Mouse (Mus musculus) midbrain, embryonic 13.5 days (tissue): ENCODE data around the gene Olfr263. TPM values are rescaled to one million over a fixed set of nuclear protein-coding genes. Genes with fewer than 3 reads are reported as not detected.

Source experiments
- ATAC-seq: fragments of 200-750 bp; cut with Nextera tagmentation; 2 replicates; pipeline ENCODE4 v1.8.0; 2017; ENCODE audit warnings: mild to moderate bottlenecking, moderate TSS enrichment, moderate library complexity
- H3K27ac ChIP-seq: fragments of 300-500 bp; sonication (generic); 2 replicates; pipeline ENCODE4 v1.5.1; 2015; ENCODE audit warnings: inconsistent platforms, mild to moderate bottlenecking, moderate library complexity
- H3K27me3 ChIP-seq: fragments of 300-500 bp; sonication (generic); 2 replicates; pipeline ENCODE4 v1.6.1; 2015; ENCODE audit warnings: mild to moderate bottlenecking, inconsistent platforms
- H3K36me3 ChIP-seq: fragments of 300-500 bp; sonication (generic); 2 replicates; pipeline ENCODE4 v1.6.1; 2015; ENCODE audit warnings: mild to moderate bottlenecking, inconsistent platforms
- H3K4me1 ChIP-seq: fragments of 300-500 bp; sonication (generic); replicated peaks from 2 replicates; pipeline ENCODE4 v1.6.1; 2015; ENCODE audit warnings: inconsistent platforms
- H3K4me2 ChIP-seq: fragments of 300-500 bp; sonication (generic); replicated peaks from 2 replicates; pipeline ENCODE4 v1.6.1; 2015; ENCODE audit warnings: moderate library complexity, mild to moderate bottlenecking, inconsistent platforms
- H3K4me3 ChIP-seq: fragments of 300-500 bp; sonication (generic); replicated peaks from 2 replicates; pipeline ENCODE4 v1.5.1; 2015; ENCODE audit warnings: mild to moderate bottlenecking, inconsistent platforms
- H3K9ac ChIP-seq: fragments of 300-500 bp; sonication (generic); replicated peaks from 2 replicates; pipeline ENCODE4 v1.6.1; 2015; ENCODE audit warnings: mild to moderate bottlenecking, inconsistent platforms
- H3K9me3 ChIP-seq: fragments of 300-500 bp; sonication (generic); 2 replicates; pipeline ENCODE4 v1.6.1; 2016; ENCODE audit warnings: mild to moderate bottlenecking, inconsistent platforms
- WGBS: fragments of 180-500 bp; shearing (Covaris S2); methylation state at CpG from one replicate; pipeline ENCODE4 v1.1.7; 2015; 5-methylcytosine and 5-hydroxymethylcytosine counted together
- polyA plus RNA-seq: library from polyadenylated mRNA; unstranded; fragments of >200 nt; fragmentation: Nextera tagmentation; extraction: Ambion mirVana; gene quantifications from 2 replicates; pipeline ENCODE4 v1.2.1, GENCODE M21; 2015

The Olfr263 gene
- polyA plus RNA-seq, 1 experiment from 2014 or later = not detected

DNA sequence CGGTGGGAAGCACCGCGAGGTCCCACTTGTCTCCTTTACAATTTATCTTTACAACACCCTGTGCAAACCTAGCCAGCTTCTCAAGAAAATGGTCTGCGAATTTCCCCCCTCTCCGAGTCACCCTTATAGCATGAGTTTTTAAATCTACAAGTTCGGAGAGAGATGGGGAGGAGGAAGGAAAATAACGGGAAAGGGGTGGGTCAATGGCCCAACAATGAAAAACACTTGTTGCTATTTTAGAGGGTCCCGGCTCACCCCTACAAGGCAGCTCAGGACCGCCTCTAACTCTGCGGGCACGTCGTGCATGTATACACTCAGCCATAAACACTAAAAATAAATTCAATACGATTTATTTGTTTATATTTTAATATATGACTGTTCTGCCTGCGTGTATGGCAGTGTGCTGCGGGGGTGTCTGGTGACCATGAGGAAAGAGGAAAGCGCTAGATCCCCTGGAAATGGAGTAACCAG is 30.6 kb downstream of the Olfr263 start:
- no peaks in the 10 kb centered on the region for H3K9me3 ChIP-seq
- peak; percentile 38 for ATAC-seq
- peak overlapping the region; percentile 93 for H3K4me2 ChIP-seq
- H3K4me3 ChIP-seq = peak overlapping the region; percentile 57
- H3K4me1 ChIP-seq = peaks cover 18% of the 10 kb centered on the region
- no peaks in the 10 kb centered on the region for H3K36me3 ChIP-seq
- no peak overlapping the region for H3K27ac ChIP-seq
- 0 out of 2 replicates have a peak, but pooled peaks cover 2% of the 10 kb centered on the region for H3K27me3 ChIP-seq
- WGBS = under 1% methylated on average over 16 of the region's 16 CpGs
- H3K9ac ChIP-seq = peak overlapping the region; percentile 67

DNA sequence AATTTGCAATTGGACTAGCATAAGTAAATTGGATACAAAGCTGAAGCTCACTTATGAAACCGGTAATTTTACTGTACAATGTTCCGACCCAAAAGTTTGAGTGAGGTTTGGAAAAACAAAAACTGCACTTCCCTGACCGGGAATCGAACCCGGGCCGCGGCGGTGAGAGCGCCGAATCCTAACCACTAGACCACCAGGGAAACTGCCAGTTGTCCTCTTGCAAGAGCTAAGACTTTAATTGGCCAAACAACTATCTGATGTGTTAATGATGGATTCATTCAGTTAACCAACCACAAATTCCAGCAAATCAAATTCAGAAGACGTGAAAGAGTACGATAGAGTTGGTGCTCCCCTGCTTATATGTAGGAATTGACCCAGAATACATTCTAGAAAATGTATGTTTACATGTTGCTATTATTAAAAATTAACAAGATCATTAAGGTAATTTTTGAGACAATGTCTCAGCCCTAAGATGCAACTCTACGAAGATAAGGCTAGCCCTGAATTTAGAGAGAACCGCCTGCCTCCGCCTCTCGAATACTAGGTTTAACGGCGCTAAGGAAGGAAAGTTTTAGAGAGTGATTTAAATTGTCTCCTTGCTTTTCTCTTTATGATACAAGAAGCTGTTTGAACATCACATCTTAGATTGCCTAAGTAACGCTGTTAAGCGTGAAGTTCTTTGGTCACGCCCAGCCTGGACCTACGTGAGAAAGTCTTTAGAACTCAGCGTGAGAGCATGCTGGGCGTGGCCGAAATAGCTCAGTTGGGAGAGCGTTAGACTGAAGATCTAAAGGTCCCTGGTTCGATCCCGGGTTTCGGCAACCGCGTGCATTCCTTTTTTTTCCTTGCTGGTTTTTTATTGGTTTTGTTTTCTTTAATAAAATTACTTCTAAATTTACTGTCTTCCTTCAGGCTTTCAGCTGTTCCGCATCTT is 31.5 kb downstream of the Olfr263 start:
- Histone ChIP-seq H3K9ac (peak overlapping the region; percentile 67; the same call in 1 of the 2 replicates), H3K27ac (no peak overlapping the region), H3K9me3 (no peaks in the 10 kb centered on the region), H3K4me1 (peaks cover 18% of the 10 kb centered on the region), H3K36me3 (no peaks in the 10 kb centered on the region), H3K4me2 (peak overlapping the region; percentile 93), H3K27me3 (0 out of 2 replicates have a peak, but pooled peaks cover 8% of the 10 kb centered on the region), H3K4me3 (peak overlapping the region; percentile 57)
- under 1% methylated on average over 32 of the region's 32 CpGs for WGBS
- peak; percentile 83 for ATAC-seq

DNA sequence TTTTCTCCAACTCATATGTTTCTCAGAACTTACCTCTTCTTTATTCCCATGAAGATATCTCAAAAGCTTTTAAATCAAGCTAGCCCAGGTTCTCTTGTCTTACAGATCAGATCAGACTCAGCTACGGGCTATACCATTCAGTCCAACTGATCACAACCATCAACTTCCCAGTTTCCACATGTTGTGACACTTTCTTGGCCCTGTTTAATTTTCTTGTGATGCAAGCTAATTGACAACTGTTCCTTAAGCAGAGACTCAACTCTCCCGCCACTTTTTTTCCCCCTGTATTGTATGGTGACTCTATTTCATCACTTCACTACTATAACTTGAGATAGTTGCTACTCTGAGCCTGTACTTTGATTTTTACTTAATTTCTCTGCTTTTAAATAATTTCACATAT is 32.2 kb downstream of the Olfr263 start:
- peak; percentile 10; the same call in 1 of the 2 replicates for ATAC-seq
- H3K27me3 ChIP-seq = 0 out of 2 replicates have a peak, but pooled peaks cover 10% of the 10 kb centered on the region
- peak overlapping the region; percentile 57 for H3K4me3 ChIP-seq
- peaks cover 18% of the 10 kb centered on the region for H3K4me1 ChIP-seq
- no peak overlapping the region for H3K9ac ChIP-seq
- H3K9me3 ChIP-seq = no peaks in the 10 kb centered on the region
- WGBS = 34% methylated on average over 2 of the region's 2 CpGs
- H3K36me3 ChIP-seq = no peaks in the 10 kb centered on the region
- H3K4me2 ChIP-seq = peak overlapping the region; percentile 93
- H3K27ac ChIP-seq = no peak overlapping the region

DNA sequence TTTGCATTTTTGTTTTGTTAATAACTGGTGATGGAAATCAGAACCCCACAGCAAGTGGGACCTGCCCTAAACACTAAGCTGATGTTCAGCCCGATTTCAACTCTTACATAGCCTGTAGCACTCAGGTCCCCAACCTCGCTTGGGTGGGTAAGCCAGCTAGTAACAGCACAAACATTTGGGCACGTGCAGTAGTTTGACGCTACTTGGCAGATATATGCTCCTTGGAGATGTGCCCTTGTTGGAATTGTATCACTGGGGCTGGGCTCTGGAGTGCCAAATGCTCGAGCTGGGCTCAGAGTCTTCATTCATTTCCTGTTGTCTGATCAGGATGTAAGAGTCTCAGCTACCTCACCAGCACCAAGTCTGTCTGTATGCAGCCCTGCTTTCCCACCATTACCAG is 33.2 kb downstream of the Olfr263 start:
- H3K4me1 ChIP-seq = peaks cover 18% of the 10 kb centered on the region
- no peaks in the 10 kb centered on the region for H3K9me3 ChIP-seq
- 0 out of 2 replicates have a peak, but pooled peaks cover 8% of the 10 kb centered on the region for H3K27me3 ChIP-seq
- no peak for ATAC-seq
- no peak overlapping the region for H3K27ac ChIP-seq
- WGBS = 55% methylated on average over 5 of the region's 5 CpGs
- H3K36me3 ChIP-seq = no peaks in the 10 kb centered on the region
- no peak overlapping the region for H3K4me3 ChIP-seq
- H3K9ac ChIP-seq = no peak overlapping the region
- no peak overlapping the region for H3K4me2 ChIP-seq

DNA sequence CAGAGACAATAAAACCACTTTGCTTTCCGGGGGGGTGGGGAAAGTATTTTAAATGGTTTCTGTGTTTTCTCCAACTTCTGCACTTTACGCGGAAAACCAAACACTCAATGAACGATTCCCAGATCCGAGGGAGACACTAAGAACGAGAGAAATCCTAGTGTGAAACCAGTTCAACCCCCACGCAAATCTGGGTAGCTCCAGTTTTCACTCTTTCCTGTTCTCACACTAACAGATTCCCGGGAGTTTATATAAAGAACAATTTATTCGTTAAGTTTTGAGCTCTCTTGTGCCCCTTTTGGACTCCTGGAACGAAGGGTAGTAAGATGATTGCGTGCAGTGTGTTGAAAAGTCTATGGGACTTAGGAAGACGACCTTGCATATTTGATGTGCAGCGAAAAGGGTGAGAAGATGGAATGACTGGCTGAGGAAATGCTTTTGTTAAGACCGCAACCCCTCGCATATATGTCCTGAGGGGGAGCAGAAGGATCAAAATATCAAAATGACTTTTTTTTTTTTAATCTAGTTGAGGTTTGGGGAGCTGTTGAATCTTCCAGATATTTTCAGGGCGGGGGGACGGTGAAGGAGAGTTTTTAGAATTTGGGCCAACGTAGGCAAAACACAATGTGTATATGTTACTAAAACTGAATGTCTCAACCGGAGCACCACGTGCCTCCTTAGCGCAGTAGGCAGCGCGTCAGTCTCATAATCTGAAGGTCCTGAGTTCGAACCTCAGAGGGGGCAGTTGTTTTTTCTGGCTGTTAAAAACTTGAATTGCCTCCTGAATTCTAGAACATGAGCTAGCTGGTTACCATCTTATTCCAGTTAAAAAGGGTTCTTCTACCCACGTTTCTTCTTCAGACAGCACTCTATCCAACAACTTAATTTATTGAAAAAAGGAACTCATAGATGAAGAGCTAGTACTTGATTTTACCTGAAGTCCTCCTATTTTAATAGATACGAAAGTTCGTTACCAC is 37.8 kb downstream of the Olfr263 start:
- peaks cover 12% of the 10 kb centered on the region for H3K4me1 ChIP-seq
- H3K36me3 ChIP-seq = no peaks in the 10 kb centered on the region
- no peak overlapping the region for H3K27ac ChIP-seq
- H3K4me2 ChIP-seq = peak overlapping the region; percentile 91
- no peaks in the 10 kb centered on the region for H3K9me3 ChIP-seq
- H3K4me3 ChIP-seq = peak overlapping the region; percentile 61
- peak overlapping the region; percentile 42 for H3K9ac ChIP-seq
- peak; percentile 41 for ATAC-seq
- H3K27me3 ChIP-seq = 0 out of 2 replicates have a peak, but pooled peaks cover 7% of the 10 kb centered on the region
- WGBS = 1% methylated on average over 27 of the region's 27 CpGs

DNA sequence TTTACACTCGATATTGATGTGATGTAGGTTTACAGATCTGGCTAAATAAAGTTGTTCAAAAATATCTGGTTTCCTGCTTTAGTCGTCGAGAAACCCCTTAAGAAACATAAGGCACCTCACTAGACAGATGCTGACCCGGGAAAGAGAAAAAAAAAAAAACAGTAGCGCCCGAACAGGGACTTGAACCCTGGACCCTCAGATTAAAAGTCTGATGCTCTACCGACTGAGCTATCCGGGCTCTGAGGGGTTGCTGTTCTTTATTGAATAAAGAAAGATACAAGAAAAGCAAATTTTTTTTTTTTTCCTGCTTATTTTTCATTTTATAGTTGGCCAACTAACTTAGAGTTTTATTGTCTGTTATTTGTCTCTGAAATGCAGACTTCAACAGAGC is 38.5 kb downstream of the Olfr263 start:
- WGBS = under 1% methylated on average over 8 of the region's 8 CpGs

DNA sequence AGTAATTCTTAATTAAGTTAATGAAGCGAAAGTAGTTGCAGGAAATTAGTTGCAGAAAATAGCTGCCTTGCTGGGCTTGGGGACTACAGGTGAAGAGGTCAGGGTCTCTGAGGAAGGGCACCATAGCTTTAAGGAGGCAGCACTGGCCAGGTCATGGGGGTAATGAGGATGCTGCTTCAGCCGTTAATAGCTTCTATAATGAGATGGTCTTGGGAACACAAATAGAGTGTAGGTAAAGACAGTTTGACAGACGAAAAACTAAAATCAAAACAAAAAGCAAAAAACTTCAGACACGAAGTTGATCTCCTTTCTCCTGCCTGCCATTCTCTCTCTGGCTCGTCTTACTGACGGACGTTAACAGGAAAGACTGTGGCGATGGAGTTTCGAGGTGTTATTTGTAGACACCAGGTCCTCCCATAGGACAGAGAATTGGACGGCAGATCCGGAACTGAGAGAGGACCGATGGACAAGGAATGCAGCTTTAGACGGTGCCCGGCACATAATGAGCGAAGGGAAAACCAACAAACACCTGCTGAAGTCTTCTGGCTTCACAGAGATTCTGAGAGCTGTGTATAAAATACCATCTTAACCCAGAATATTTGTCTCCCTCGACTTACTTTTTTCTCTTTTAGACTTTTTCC is 39.1 kb downstream of the Olfr263 start:
- peak overlapping the region; percentile 58 for H3K9ac ChIP-seq
- ATAC-seq = no peak
- 0 out of 2 replicates have a peak, but pooled peaks cover 7% of the 10 kb centered on the region for H3K27me3 ChIP-seq
- peak overlapping the region; percentile 91 for H3K4me2 ChIP-seq
- peak overlapping the region; percentile 61 for H3K4me3 ChIP-seq
- H3K9me3 ChIP-seq = no peaks in the 10 kb centered on the region
- under 1% methylated on average over 16 of the region's 16 CpGs for WGBS
- peaks cover 22% of the 10 kb centered on the region for H3K4me1 ChIP-seq
- no peaks in the 10 kb centered on the region for H3K36me3 ChIP-seq
- H3K27ac ChIP-seq = no peak overlapping the region

More for the DNA sequence above, 38.5 kb downstream of the Olfr263 start:
- H3K4me3 ChIP-seq = peak overlapping the region; percentile 61
- H3K9ac ChIP-seq = peak overlapping the region; percentile 58; the same call in 1 of the 2 replicates
- H3K36me3 ChIP-seq = no peaks in the 10 kb centered on the region
- H3K27me3 ChIP-seq = 0 out of 2 replicates have a peak, but pooled peaks cover 7% of the 10 kb centered on the region
- ATAC-seq = no peak
- H3K4me1 ChIP-seq = peaks cover 16% of the 10 kb centered on the region
- H3K9me3 ChIP-seq = no peaks in the 10 kb centered on the region
- no peak overlapping the region for H3K27ac ChIP-seq
- peak overlapping the region; percentile 91 for H3K4me2 ChIP-seq

DNA sequence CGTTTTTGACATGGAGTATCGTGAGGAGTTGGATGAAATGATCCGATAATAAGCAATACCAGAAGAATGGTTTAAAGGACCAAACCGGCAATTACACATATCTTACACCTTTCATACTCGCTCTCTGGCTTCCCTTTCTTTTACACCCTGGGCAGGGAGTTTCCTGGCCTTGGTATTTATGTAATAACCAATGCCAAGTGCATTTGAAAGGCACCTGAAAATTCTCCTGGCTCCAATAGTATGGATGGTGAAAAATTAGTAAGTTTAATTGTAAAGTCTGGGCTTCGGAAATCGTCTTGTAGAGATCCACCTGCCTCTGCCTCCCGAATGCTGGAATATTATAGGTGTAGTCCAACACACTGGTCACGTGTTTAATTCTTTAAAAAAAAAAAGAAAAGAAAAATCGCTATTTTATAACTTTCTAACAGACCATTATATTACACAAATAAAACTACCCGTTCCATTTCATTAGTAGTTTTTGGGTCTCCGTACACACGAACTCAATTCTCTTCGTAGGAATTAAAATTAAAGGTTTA is 39.8 kb downstream of the Olfr263 start:
- Histone ChIP-seq H3K9ac (peak overlapping the region; percentile 58), H3K9me3 (no peaks in the 10 kb centered on the region), H3K36me3 (no peaks in the 10 kb centered on the region), H3K27me3 (0 out of 2 replicates have a peak, but pooled peaks cover 7% of the 10 kb centered on the region), H3K4me2 (peak overlapping the region; percentile 91), H3K4me3 (peak overlapping the region; percentile 61), H3K4me1 (peaks cover 22% of the 10 kb centered on the region), H3K27ac (no peak overlapping the region)
- no peak for ATAC-seq
- WGBS = 5% methylated on average over 14 of the region's 14 CpGs

DNA sequence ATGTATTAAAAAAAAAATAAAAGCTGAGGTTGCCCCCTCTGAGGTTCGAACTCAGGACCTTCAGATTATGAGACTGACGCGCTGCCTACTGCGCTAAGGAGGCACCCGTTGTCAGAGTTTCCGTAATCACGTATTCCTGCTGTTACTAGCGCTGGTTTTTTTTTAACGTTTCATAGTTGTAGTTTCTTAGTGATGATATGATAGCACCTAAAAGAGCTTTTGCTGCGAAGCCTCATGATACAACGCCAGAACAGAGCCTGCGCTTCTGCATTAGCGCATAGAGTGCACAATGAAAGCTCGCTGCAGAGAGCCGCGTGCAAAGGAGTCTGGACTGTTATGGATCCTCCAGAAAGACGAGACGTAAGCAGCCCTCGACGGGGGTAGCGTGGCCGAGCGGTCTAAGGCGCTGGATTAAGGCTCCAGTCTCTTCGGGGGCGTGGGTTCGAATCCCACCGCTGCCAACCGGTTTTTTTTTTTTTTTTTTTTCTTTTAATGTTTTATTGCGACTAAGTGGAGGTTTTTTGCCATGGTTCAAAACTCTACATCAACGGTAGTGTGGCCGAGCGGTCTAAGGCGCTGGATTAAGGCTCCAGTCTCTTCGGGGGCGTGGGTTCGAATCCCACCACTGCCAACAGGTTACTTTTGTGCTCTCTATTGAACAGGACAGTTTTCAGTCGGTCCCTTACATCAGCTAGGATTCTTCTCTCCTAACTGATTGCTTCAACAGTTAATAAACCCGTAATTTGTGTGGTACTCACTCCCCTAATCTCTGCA is 40.4 kb downstream of the Olfr263 start:
- Histone ChIP-seq H3K4me3 (peak overlapping the region; percentile 61), H3K27ac (0 out of 2 replicates have a peak overlapping the region, but pooled peaks have one; percentile 36), H3K9ac (no peak overlapping the region), H3K4me2 (peak overlapping the region; percentile 91), H3K36me3 (no peaks in the 10 kb centered on the region), H3K9me3 (no peaks in the 10 kb centered on the region), H3K4me1 (peaks cover 22% of the 10 kb centered on the region), H3K27me3 (peaks cover 14% of the 10 kb centered on the region)
- WGBS = under 1% methylated on average over 39 of the region's 39 CpGs
- peak; percentile 86 for ATAC-seq

DNA sequence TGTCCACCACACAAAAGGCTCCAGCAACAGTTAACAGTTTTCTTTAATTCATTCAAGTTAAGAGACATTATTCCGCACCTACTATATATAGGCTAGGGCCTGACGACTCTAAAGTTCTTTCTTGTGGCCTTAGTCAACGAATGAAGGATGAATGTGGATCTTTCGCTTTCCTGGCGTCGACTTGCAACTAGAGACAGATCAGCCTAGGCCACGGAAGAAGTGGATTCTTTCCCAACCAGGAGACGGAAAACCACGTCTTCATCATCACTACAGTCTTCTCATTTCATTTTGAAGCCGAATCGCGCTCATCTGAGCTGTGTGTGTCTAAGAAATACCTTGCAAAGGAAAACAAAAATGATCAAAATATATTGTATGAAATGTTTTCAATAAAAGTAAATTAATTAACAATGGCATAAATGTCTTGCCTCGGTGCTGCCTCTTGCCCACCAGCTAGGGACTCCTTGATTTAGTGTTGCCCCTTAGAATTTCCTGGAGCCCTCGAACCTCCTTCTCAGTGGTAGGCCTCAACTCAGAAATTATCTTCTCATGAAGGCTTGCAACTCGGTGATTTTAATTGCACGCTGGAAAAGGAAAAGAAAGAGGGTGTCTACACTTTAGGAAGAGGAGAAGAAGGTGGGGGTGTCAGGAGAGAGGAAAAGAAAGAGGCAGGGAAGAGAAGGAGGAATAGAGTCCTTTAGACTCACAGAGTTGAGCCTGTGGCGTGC is 41.2 kb downstream of the Olfr263 start:
- peaks cover 22% of the 10 kb centered on the region for H3K4me1 ChIP-seq
- H3K4me2 ChIP-seq = peak overlapping the region; percentile 91
- no peaks in the 10 kb centered on the region for H3K9me3 ChIP-seq
- no peak for ATAC-seq
- H3K36me3 ChIP-seq = no peaks in the 10 kb centered on the region
- peak overlapping the region; percentile 61 for H3K4me3 ChIP-seq
- peaks cover 11% of the 10 kb centered on the region for H3K27me3 ChIP-seq
- no peak overlapping the region for H3K27ac ChIP-seq
- WGBS = 36% methylated on average over 17 of the region's 17 CpGs
- H3K9ac ChIP-seq = peak overlapping the region; percentile 43
